Mouse (Mus musculus): ENCODE data around the gene Bcam. TPM values are rescaled to one million over a fixed set of nuclear protein-coding genes. Genes with fewer than 3 reads are reported as not detected.

Gene Bcam
- polyA plus RNA-seq, 1 experiment from 2014 or later = 209 TPM

DNA sequence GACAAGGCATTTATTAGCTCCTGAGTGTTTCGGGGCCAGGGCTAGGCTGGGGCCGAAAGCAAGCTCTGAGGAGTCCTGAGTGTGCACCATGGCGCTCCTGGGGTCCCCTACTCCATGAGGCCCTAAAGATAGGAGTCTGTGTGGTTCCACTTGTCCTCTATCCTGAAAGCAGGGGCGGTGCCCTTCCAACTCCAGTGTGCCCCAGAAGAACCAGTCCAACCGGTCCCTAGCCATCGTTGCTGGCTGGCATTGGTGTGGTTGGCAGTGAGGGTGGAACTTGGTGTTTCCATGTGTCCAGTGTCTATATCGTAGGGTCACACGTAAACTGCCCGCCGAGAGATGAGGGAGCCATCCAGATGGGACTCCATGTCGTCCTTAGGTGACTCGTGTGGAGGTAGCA, 46.6 kb downstream of the Bcam start:
- Histone ChIP-seq H3K9ac (no peak overlapping the region), H3K4me2 (no peak overlapping the region), H3K27ac (ENCODE audit: low read depth) (no peak overlapping the region), H3K27me3 (ENCODE audit: insufficient read depth, low read length) (no peaks in the 10 kb centered on the region), H3K36me3 (ENCODE audit: insufficient read depth) (peaks cover 83% of the 10 kb centered on the region), H3K4me3 (ENCODE audit: low read depth, low read length) (no peak overlapping the region), H3K9me3 (ENCODE audit: low read depth, low read length) (peaks cover 8% of the 10 kb centered on the region), H3K4me1 (ENCODE audit: insufficient read depth) (no peaks in the 10 kb centered on the region)
- no peak for TF ChIP-seq CTCF (IDR thresholded peaks at IDR 0.05; ENCODE audit: low read depth)
- 90% methylated on average over 12 of the region's 12 CpGs for WGBS
- ATAC-seq (ENCODE audit: insufficient read depth) = no peak
- no peak for DNase-seq

DNA sequence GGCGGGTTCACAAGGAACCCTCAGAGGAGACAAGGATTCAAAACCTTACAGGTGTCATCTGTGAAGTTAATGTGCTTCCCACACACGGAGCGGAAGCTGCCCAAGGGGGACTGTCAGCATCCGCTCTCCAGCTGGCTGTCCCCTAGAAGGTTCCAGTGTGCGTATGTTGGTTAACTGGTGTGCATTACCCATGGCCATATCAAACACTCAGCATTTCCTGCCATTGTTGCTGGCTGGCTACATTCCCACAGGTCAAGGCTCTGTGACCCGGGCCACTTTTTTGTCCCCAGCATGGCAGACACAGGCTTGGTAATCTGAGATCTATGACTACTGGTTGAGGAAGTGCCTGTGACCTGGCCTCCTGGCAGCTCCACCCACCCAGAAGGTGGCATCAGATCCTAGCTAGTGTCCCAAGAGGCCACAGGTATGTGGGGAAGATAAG, 48.0 kb downstream of the Bcam start:
- Histone ChIP-seq H3K4me1 (ENCODE audit: insufficient read depth) (no peaks in the 10 kb centered on the region), H3K9me3 (ENCODE audit: low read depth, low read length) (peaks cover 8% of the 10 kb centered on the region), H3K27me3 (ENCODE audit: insufficient read depth, low read length) (no peaks in the 10 kb centered on the region), H3K9ac (no peak overlapping the region), H3K4me2 (no peak overlapping the region), H3K36me3 (ENCODE audit: insufficient read depth) (peaks cover 81% of the 10 kb centered on the region), H3K27ac (ENCODE audit: low read depth) (peak overlapping the region; percentile 24; the same call in 1 of the 2 replicates), H3K4me3 (ENCODE audit: low read depth, low read length) (no peak overlapping the region)
- WGBS = 77% methylated on average over 6 of the region's 6 CpGs
- TF ChIP-seq CTCF (IDR thresholded peaks at IDR 0.05; ENCODE audit: low read depth) = no peak
- 0 out of 2 replicates have a peak, but pooled peaks have one; percentile 39 for ATAC-seq (ENCODE audit: insufficient read depth)
- DNase-seq = peak; percentile 61

DNA sequence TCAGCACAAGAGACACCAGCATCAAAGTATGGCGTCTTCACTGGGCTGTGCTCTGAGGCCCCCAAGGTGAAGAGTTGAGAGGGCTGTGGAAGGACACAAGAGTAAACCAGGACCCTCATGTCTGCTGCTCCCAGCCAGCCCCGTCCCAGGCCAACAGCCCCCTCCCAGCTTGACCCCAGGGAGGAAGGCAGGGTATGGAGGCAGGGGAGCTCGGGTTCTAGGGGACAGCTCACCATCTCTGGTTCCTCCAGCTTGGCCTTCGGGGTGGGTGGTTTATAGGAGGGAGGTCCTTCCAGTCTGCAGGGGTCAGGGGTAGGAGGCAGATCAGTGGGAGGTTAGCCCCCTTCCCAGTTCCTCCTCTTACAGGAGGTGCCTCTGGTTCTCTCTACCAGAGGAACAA, 51.6 kb downstream of the Bcam start:
- no peak overlapping the region for H3K4me2 ChIP-seq
- H3K36me3 ChIP-seq (ENCODE audit: insufficient read depth) = peaks cover 57% of the 10 kb centered on the region
- H3K9ac ChIP-seq = no peak overlapping the region
- WGBS = 89% methylated on average over 4 of the region's 4 CpGs
- H3K27ac ChIP-seq (ENCODE audit: low read depth) = no peak overlapping the region
- no peak overlapping the region for H3K4me3 ChIP-seq (ENCODE audit: low read depth, low read length)
- no peaks in the 10 kb centered on the region for H3K4me1 ChIP-seq (ENCODE audit: insufficient read depth)
- no peak for ATAC-seq (ENCODE audit: insufficient read depth)
- peaks cover 8% of the 10 kb centered on the region for H3K9me3 ChIP-seq (ENCODE audit: low read depth, low read length)
- no peaks in the 10 kb centered on the region for H3K27me3 ChIP-seq (ENCODE audit: insufficient read depth, low read length)
- TF ChIP-seq CTCF (IDR thresholded peaks at IDR 0.05; ENCODE audit: low read depth) = no peak
- no peak for DNase-seq

DNA sequence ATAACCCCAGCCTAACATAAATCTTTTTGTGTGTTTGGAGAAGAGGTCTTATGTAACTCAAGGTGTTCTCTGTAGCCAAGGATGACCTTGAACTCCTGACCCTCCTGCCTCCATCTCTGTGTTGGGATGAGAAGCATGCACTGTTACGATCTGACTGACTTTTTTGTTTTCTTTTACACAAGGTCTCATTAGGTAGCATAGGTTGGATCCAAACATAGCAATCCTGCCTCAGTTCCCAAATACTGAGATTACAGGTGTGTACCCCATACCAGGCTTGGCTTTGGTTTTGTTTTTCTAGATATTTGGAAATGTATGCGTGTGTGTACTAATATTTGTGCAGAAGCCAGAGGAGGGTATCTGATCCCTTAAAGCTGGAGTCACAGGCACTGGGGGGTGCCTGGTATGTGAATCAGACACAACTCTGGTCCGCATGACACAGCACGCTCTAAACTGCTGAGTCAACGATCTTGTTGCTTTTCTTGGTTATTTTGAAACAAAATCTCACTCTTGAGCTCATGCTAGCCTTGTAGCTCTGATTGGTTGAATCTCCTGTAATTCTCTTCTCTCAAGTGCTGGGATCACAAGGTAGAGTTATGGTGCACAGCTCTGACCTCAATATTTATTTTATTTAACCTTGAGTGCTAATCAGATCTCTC, 52.4 kb downstream of the Bcam start:
- ATAC-seq (ENCODE audit: insufficient read depth) (no peak), DNase-seq (no peak)
- H3K27me3 ChIP-seq (ENCODE audit: insufficient read depth, low read length) = no peaks in the 10 kb centered on the region
- H3K4me3 ChIP-seq (ENCODE audit: low read depth, low read length) = no peak overlapping the region
- peaks cover 8% of the 10 kb centered on the region for H3K9me3 ChIP-seq (ENCODE audit: low read depth, low read length)
- no peak overlapping the region for H3K9ac ChIP-seq
- no peak overlapping the region for H3K27ac ChIP-seq (ENCODE audit: low read depth)
- H3K36me3 ChIP-seq (ENCODE audit: insufficient read depth) = peaks cover 53% of the 10 kb centered on the region
- no peak for TF ChIP-seq CTCF (IDR thresholded peaks at IDR 0.05; ENCODE audit: low read depth)
- no peaks in the 10 kb centered on the region for H3K4me1 ChIP-seq (ENCODE audit: insufficient read depth)
- no peak overlapping the region for H3K4me2 ChIP-seq
- 88% methylated on average over 5 of the region's 5 CpGs for WGBS

DNA sequence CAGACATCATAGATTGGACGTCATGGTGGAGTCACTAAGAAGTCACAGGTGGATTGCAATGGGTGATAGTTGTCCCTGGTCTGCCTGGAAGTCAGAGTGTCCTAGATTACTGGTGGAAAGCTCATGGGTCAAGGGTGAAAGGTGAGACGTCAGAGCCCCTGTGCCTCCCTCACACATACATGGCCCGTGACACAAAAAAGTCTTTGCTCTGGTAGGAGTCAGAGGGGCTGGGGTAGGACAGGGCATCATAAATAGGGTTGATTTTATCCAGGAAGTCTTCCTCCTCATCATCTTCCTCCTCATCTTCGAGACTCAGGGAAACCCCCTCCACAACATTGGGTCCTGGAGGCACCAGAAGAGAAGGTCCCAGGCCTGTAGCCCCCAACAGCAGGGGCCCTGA, 53.5 kb downstream of the Bcam start:
- Histone ChIP-seq H3K4me3 (ENCODE audit: low read depth, low read length) (no peak overlapping the region), H3K9ac (no peak overlapping the region), H3K27me3 (ENCODE audit: insufficient read depth, low read length) (no peaks in the 10 kb centered on the region), H3K36me3 (ENCODE audit: insufficient read depth) (peaks cover 53% of the 10 kb centered on the region), H3K9me3 (ENCODE audit: low read depth, low read length) (peaks cover 8% of the 10 kb centered on the region), H3K4me1 (ENCODE audit: insufficient read depth) (no peaks in the 10 kb centered on the region), H3K27ac (ENCODE audit: low read depth) (no peak overlapping the region), H3K4me2 (no peak overlapping the region)
- 78% methylated on average over 4 of the region's 4 CpGs for WGBS
- ATAC-seq (ENCODE audit: insufficient read depth) = no peak
- no peak for TF ChIP-seq CTCF (IDR thresholded peaks at IDR 0.05; ENCODE audit: low read depth)
- DNase-seq = no peak

DNA sequence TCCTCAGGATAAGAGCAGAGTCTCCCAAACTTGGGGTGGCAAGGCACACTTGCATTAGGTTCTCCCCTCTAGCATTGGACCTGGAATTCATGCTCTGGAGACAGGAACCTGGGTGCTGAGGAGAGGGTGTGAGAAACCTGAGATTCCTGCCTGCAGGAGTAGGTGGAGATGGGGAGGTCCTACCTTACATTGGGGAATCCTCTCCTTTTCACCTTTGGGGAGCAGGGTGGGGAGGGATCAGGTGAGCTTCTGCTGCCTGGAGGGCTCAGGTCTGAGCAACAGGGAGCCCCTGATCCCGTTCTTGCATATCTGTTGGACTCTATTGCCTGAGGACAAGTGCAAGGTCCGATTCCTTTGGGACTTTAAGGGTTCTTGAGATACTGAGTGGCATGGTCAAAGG, 54.0 kb downstream of the Bcam start:
- Histone ChIP-seq H3K9me3 (ENCODE audit: low read depth, low read length) (peaks cover 8% of the 10 kb centered on the region), H3K4me3 (ENCODE audit: low read depth, low read length) (no peak overlapping the region), H3K27me3 (ENCODE audit: insufficient read depth, low read length) (no peaks in the 10 kb centered on the region), H3K9ac (no peak overlapping the region), H3K27ac (ENCODE audit: low read depth) (no peak overlapping the region), H3K36me3 (ENCODE audit: insufficient read depth) (peaks cover 59% of the 10 kb centered on the region), H3K4me2 (peak overlapping the region; percentile 71; the same call in 1 of the 2 replicates), H3K4me1 (ENCODE audit: insufficient read depth) (no peaks in the 10 kb centered on the region)
- no peak for TF ChIP-seq CTCF (IDR thresholded peaks at IDR 0.05; ENCODE audit: low read depth)
- DNase-seq (no peak), ATAC-seq (ENCODE audit: insufficient read depth) (no peak)
- WGBS = 63% methylated on average over 2 of the region's 2 CpGs

DNA sequence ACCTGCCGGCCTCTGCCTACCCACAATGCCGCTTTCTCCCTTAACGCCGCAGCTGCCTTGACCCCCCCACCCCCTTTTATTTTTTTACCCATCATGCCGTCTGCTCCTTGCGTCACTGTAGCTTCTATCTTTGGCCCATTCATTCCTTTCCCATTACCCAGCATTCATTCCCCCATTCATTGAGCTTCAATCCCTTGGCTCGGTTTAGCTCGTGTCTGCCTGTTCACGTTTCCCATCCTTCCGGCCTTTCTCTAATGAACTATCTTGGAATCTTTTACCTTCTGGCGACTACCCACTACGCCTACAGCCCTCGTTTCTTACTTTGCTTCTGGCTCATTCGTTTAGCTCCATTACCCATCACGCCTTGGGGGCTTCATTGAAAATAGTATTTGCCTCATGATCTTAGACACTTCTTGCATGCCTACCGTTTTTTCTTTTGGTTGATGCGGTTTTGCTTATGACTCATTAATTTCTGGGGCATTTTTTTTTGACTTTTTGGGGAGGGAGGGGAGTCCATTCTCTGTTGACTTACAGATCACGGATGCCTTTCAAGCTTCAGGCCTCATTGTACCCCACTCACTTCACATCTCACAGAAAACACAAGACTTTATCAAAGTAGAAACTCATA, 54.6 kb downstream of the Bcam start:
- peak overlapping the region; percentile 24 for H3K9ac ChIP-seq
- DNase-seq (no peak), ATAC-seq (ENCODE audit: insufficient read depth) (no peak)
- TF ChIP-seq CTCF (IDR thresholded peaks at IDR 0.05; ENCODE audit: low read depth) = no peak
- WGBS = 5% methylated on average over 18 of the region's 18 CpGs
- peak overlapping the region; percentile 33 for H3K4me3 ChIP-seq (ENCODE audit: low read depth, low read length)
- H3K4me1 ChIP-seq (ENCODE audit: insufficient read depth) = no peaks in the 10 kb centered on the region
- peaks cover 60% of the 10 kb centered on the region for H3K36me3 ChIP-seq (ENCODE audit: insufficient read depth)
- H3K27me3 ChIP-seq (ENCODE audit: insufficient read depth, low read length) = no peaks in the 10 kb centered on the region
- H3K4me2 ChIP-seq = peak overlapping the region; percentile 71
- H3K27ac ChIP-seq (ENCODE audit: low read depth) = peak overlapping the region; percentile 87
- peaks cover 2% of the 10 kb centered on the region for H3K9me3 ChIP-seq (ENCODE audit: low read depth, low read length)

Measured in lung, embryonic 14.5 days (tissue).